Mouse (Mus musculus): Measurements from ENCODE around the gene Ms4a4b.
"Not testable (repeated sequence)": the region's sequence is repeated elsewhere in the genome, so short reads cannot be mapped to it uniquely, and the experiment has no call there.

Ms4a4b gene

GRCm38 (mm10) chr19:11443338-11443737, at the start of gene Ms4a4b:
Gene Ms4a4b (plus strand): TSS chr19:11443553.
- in situ Hi-C loops (cut with MboI; ENCODE audit: unreplicated experiment in 2 of 2): no loop called here

GRCm38 (mm10) chr19:11395769-11396168, 47.6 kb upstream of the Ms4a4b start:
- in situ Hi-C loops (cut with MboI; ENCODE audit: unreplicated experiment in 2 of 2): no loop called here

- in situ Hi-C loops (cut with MboI; ENCODE audit: unreplicated experiment in 2 of 2): no loop called here
Measured at GRCm38 (mm10) chr19:11404527-11404926, 38.8 kb upstream of the Ms4a4b start, which contains the start of gene Ms4a4c. Gene Ms4a4c (plus strand): TSS chr19:11404770.

GRCm38 (mm10) chr19:11407428-11407827, 35.9 kb upstream of the Ms4a4b start:
- in situ Hi-C loops (cut with MboI; ENCODE audit: unreplicated experiment in 2 of 2): no loop called here

- in situ Hi-C loops (cut with MboI; ENCODE audit: unreplicated experiment in 2 of 2): no loop called here
Measured at GRCm38 (mm10) chr19:11408591-11408990, 34.8 kb upstream of the Ms4a4b start.

GRCm38 (mm10) chr19:11411640-11412039, 31.7 kb upstream of the Ms4a4b start:
- in situ Hi-C loops (cut with MboI; ENCODE audit: unreplicated experiment in 2 of 2): no loop called here

GRCm38 (mm10) chr19:11414084-11414483, 29.3 kb upstream of the Ms4a4b start:
- in situ Hi-C loops (cut with MboI; ENCODE audit: unreplicated experiment in 2 of 2): no loop called here

GRCm38 (mm10) chr19:11415581-11415980, 27.8 kb upstream of the Ms4a4b start:
- in situ Hi-C loops (cut with MboI; ENCODE audit: unreplicated experiment in 2 of 2): no loop called here

- in situ Hi-C loops (cut with MboI; ENCODE audit: unreplicated experiment in 2 of 2): not testable (repeated sequence)
Measured at GRCm38 (mm10) chr19:11418865-11419264, 24.5 kb upstream of the Ms4a4b start.

- in situ Hi-C loops (cut with MboI; ENCODE audit: unreplicated experiment in 2 of 2): not testable (repeated sequence)
Measured at GRCm38 (mm10) chr19:11431209-11431608, 12.1 kb upstream of the Ms4a4b start.

- in situ Hi-C loops (cut with MboI; ENCODE audit: unreplicated experiment in 2 of 2): no loop called here
Measured at GRCm38 (mm10) chr19:11435058-11435834, 8.1 kb upstream of the Ms4a4b start.

GRCm38 (mm10) chr19:11443964-11444363, 611 bp downstream of the Ms4a4b start:
- in situ Hi-C loops (cut with MboI; ENCODE audit: unreplicated experiment in 2 of 2): no loop called here

- in situ Hi-C loops (cut with MboI; ENCODE audit: unreplicated experiment in 2 of 2): no loop called here
Measured at GRCm38 (mm10) chr19:11447238-11447637, 3.9 kb downstream of the Ms4a4b start.

- in situ Hi-C loops (cut with MboI; ENCODE audit: unreplicated experiment in 2 of 2): not testable (repeated sequence)
Measured at GRCm38 (mm10) chr19:11459041-11459440, 15.7 kb downstream of the Ms4a4b start.

- in situ Hi-C loops (cut with MboI; ENCODE audit: unreplicated experiment in 2 of 2): not testable (repeated sequence)
Measured at GRCm38 (mm10) chr19:11464795-11465194, 21.4 kb downstream of the Ms4a4b start.

GRCm38 (mm10) chr19:11466471-11466870, 23.1 kb downstream of the Ms4a4b start:
- in situ Hi-C loops (cut with MboI; ENCODE audit: unreplicated experiment in 2 of 2): no loop called here

GRCm38 (mm10) chr19:11468361-11468760, 25.0 kb downstream of the Ms4a4b start:
- in situ Hi-C loops (cut with MboI; ENCODE audit: unreplicated experiment in 2 of 2): not testable (repeated sequence)

GRCm38 (mm10) chr19:11469215-11469614, 25.9 kb downstream of the Ms4a4b start, which contains the start of gene Ms4a6c:
Gene Ms4a6c (plus strand): TSS chr19:11469366.
- in situ Hi-C loops (cut with MboI; ENCODE audit: unreplicated experiment in 2 of 2): not testable (repeated sequence)

GRCm38 (mm10) chr19:11479714-11480113, 36.4 kb downstream of the Ms4a4b start:
- in situ Hi-C loops (cut with MboI; ENCODE audit: unreplicated experiment in 2 of 2): no loop called here

GRCm38 (mm10) chr19:11482684-11483083, 39.3 kb downstream of the Ms4a4b start:
- in situ Hi-C loops (cut with MboI; ENCODE audit: unreplicated experiment in 2 of 2): no loop called here

- in situ Hi-C loops (cut with MboI; ENCODE audit: unreplicated experiment in 2 of 2): no loop called here
Measured at GRCm38 (mm10) chr19:11483941-11484340, 40.6 kb downstream of the Ms4a4b start.

GRCm38 (mm10) chr19:11484388-11484787, 41.0 kb downstream of the Ms4a4b start:
- in situ Hi-C loops (cut with MboI; ENCODE audit: unreplicated experiment in 2 of 2): no loop called here
